Mouse (Mus musculus) fat pad, adult 2 months (tissue): ENCODE measurements around the gene Rab11b.

Source experiments
- DNase-seq: peaks from one replicate; pipeline ENCODE4 v3.0.0-alpha.2; 2011; ENCODE audit warnings: low read depth, low spot score; ENCODE audit errors: extremely low read depth

Gene Rab11b

GRCm38 (mm10) chr17:33760255-33761165, at the start of gene Rab11b:
Gene Rab11b, minus strand, starts transcription at chr17:33760530.
- peak; percentile 99 for DNase-seq

DNA sequence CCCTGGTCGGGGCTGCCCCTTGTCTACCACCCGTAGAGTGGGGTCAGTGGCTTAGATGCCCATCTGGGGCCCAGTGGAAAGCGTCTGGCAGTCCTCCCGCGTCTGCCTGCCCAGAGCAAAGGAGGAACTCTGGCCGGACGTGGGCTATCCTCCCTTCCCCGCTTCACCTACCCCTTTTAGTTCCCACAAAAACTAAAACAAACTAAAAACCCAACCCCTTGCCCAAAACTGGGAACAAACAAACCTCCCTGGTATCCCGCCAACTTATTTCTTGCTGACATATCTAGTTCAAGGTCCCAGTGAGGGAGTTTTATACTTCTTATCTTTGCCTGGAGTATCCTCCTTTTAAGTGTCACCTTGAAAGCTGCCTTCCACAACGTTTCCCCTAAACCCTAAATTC, 47.9 kb upstream of the Rab11b start:
- no peak for DNase-seq

DNA sequence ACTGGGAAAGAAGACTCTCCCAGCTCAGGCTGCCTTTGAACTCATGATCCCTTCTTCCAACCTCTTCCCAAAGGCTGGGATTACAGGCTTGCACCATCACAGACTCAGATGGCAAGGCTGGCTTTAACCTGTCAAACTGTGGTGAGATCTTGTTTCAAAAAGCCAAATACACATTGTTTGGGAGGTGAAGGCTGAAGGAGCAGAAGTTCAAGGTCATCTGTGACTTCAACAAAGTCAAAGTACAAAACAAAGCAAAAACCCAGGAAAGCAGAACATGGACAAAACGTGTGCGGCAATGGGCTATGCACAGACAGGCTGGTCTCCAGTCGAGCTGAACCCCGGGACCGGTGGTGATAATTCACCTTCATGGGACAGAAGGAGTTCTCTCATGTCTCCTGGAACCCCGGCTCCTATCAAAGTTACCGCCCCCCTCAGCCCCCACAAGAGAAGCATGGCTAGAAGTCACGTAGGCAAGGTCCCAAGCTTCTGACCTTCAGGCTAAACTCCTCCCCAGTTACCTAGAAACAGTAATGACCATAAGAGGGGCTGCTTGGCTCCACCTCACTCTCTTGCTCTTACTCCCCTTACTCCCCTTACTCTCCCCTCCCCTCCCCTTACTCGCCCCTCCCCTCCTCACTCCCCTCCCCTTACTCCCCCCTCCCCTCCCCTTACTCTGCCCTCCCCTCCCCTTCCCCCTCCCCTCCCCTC, 47.0 kb upstream of the Rab11b start:
- DNase-seq: no peak

DNA sequence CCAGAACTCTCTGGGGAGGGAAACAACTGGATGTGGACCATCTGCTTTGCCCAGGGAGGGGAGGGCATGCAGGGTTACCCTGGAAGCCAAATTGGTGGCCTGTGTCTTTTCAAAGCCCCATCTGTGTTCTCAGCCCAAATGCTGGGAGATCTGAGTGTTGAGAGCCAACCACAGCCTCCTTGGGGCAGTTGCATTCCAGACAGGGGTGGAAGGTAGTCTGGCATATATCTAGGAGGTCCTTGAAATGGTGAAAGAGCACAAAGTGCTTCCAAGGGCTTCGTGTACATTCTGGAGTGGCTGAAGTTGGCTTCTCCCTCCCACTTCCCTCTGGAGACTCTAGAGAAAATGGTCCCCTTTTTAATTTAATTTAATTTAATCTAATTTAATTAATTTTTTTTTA, 44.4 kb upstream of the Rab11b start:
- no peak for DNase-seq

GRCm38 (mm10) chr17:33804205-33804604, 43.9 kb upstream of the Rab11b start:
- no peak for DNase-seq

DNA sequence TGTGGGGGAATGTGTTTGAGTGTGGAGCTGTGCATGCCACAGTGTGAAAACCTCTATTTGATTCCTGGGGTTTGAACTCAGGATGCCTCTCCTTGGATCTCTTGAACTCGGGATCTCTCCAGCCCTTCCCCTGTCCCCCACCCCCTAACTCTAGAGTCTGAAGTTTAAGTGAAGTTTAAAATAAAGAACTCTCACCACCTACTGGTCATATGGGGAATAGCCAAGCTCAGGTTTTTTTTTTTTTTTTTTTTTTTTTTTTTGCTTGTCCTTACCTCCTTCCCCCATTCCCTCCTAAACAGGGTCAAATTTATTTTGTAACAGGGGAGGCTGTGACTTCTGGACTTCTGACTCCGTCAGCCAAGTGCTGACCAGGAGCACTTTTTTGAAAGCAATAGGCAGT, 41.9 kb upstream of the Rab11b start:
- DNase-seq: no peak

GRCm38 (mm10) chr17:33799277-33799676, 38.9 kb upstream of the Rab11b start:
- DNase-seq: no peak

DNA sequence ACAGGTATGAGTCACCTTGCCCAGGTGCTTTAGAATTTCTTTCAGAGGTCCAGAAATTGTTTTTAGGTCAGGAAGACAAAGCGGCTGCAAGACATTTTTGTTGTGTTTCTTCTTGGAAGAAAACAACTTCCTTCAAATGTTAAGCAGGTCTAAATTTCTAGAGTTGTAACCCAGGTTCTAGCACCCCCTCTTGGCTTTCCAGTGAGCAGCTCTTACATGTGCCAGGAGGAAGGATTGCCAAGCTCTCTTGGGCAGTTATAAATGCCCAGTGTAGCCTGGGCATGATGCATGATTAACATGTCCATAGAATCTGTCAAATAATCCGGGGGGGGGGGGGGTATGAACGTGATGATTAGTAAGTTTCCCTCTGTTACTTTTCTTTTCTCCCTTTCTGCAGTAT, 38.0 kb upstream of the Rab11b start:
- no peak for DNase-seq

DNA sequence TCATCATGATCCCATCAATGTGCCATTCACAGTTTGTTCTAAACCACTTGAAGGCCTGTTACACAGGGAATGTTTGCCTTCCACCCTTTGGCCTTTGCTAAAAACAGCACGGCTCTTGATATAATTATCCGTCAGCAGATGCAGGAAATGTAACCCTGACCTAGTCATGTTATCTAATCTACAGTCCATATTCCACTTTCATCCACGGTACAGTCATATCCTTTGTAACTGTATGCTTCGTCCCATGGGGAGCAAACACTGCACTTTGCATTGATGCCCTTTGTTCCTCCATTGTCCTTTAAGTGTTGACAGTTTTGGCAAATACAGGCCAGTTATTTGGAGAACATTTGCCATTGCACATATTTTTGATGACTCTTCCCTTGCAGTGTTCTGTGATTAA, 28.4 kb upstream of the Rab11b start:
- no peak for DNase-seq

DNA sequence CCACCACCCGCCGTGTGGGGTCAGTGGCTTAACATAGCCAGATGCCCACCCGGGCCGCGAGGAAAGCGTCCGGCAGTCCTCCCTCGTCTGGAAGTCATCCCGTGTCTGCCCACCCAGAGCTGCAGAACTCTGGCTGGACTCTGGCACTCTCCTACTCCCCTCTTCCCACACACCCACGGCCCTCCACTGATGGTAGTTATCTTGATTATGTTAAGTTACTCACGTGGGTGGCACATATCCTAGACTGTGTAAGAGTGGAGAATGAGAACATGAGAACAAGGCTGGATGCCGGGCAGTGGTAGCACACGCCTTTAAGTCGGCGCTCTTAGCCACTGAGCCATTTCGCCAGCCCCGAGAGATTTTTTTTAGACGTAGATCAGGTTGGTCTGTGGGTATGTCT, 26.0 kb upstream of the Rab11b start:
- DNase-seq: no peak

DNA sequence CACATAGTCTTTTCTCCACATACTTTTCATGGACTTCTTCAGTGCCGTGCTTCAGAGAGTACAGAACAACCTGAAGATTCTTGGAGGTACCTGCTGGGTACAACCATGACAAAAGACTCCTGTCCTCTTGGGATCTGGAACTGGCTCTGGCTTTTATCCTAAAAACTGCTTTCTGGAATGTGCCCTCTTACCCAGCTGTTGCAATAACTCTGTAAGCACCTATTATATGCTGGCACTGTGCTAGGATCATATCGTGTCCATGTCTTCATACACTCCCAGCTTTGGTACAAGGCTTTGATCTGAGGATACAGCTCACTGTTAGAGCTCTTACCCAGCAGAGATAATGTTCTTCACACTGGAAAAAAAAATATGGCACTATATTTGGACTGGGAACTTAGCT, 24.6 kb upstream of the Rab11b start:
- DNase-seq: peak; percentile 71

DNA sequence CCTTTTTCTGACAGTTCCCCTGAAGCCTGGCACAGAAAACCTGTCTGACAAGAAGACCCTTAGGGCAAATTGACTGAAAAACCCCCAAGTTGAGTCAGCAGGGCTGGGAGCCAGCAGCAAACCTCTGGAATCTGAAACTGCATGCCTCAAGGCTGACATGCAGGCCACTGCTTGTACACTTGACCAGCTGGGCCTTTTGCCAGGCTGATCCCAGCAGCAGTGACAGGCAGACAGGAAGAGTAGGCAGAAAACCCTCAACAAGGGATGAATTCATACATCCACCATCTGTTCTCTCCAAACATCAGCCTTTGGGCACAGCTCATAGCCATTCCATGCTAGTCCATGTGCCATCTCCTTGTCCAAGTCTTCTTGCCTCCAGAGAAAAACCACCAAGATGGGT, 23.1 kb upstream of the Rab11b start:
- peak; percentile 93 for DNase-seq

DNA sequence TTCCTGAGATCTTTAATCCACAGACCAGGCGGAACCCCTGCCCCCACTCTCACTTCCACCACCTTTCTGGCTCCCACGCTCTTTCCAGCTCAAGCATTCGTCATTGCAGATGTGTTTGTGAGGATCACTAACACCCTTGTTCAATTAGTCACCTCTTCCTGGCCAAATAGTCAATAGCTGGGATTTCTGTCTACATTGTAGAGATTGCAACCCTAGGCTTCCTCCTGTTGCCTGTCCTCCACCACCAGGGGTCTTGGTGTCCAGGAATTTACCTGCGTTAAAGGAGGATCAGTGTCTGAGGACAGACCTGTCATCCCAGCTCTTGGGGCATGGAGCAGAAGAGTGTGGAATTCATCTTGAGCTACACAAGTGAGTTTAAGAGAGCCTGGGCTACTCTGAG, 21.7 kb upstream of the Rab11b start:
- DNase-seq: no peak

GRCm38 (mm10) chr17:33781124-33781977, 21.0 kb upstream of the Rab11b start, which contains the start of gene Angptl4:
Gene Angptl4, minus strand, starts transcription at chr17:33781830.
- DNase-seq: no peak

DNA sequence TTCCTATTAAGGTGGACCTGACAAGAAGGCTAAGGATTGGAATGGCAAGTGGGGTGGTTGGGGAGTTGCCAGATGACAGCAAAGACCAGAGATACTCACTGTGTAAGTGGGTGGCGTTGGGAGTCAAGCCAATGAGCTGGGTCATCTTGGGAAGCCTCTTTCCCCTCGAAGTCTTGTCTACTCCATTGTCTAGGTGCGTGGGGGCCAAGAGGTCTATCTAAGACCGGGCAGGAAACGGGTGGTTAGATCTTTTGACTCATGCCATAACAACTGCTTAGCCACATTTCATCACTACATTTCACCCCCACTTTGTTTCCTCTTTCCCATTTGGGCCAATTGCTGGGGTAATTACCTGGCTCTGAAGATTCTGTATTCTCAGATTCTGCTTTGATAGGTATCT, 20.1 kb upstream of the Rab11b start:
- peak; percentile 72 for DNase-seq

DNA sequence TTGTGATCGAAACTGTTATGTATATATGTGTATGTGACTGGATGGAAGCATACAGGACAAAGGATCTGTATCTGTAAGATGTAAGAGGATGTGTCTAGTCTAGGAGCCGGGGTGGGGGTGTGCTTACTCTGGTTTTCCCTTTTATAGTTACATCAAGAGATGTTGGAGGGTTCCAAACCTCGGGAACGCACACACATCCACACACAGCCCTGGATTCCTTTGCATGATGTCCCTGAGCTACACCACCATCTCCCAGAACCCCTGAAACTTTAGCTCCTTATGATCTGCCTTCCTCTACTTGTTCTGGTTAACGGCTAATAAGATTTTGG, 19.6 kb upstream of the Rab11b start:
- DNase-seq: no peak

- peak; percentile 90 for DNase-seq
These were observed 19.1 kb upstream of the Rab11b start for GRCm38 (mm10) chr17:33779271-33779966.

DNA sequence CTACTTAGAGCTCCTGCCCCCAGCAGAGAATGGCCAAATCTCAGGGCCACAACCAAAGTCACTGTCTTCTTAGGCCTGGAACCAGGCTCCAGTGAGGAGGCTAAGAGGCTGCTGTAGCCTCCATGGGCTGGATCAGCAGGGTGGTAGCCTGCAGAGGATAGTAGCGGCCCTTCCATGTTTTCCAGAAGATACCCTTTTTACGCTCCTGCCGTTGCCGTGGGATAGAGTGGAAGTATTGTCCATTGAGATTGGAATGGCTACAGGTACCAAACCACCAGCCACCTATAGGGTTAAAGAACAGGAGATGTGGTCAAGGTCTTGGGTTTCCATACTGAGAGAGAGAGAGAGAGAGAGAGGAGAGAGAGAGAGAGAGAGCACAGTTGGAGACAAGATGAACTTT, 15.0 kb upstream of the Rab11b start:
- no peak for DNase-seq

DNA sequence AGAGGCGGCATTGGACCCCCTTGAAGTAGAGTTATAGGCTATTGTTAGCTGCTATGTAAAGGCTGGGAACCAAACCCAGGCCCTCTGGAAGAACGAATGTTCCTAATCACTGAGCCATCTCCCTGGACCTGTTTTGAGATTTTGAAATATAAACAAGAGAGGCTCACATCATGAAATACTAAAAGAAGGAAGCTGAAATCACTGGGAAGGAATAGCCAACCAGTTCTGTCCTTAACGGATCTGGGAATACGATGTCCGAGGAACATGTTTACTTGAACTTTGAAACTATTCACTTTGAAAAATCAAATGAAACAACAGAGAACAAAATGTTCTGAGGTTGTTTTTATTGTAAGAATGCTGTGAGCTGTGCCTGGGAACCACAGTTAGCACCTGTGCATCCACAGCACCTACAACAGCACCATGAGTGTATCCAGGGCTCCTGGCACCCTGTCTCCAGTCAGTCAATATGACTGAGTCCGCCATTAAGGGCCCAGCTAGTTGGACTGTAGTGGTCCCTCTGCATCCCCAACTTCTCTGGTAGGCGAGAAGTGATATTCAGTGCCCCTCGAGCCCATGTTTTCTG, 14.3 kb upstream of the Rab11b start:
- DNase-seq: no peak

DNA sequence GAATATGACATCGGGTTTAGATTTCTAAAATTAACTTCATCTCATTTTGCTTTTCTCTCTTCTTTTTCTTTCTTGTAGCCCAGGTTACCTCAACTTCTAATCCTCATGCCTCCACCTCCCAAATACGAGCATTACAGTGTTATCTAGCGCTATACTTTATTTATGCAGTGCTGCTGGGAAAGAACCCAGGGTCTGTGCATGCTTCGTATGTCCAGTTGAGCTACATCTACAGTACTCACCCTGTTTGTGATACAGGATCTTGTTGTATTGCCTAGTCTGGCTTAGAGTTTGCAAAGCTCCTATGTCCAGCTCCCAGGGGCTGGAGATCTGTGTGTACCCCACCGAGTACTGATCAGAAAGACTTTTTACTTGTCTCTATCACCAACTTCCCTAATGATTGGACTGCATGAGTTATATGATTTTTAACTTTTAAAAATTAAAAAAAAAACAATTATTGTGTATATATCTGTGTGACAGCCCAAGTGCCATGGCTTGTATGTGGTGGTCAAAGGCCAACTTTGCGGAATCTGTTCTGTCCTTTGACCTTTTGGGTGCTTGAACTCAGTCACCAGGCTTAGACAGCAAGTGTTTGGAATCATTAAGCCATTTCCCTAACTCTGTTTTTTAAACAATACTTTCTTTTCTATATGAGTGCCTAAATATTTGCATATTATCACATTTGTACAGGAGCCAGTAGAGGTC, 13.7 kb upstream of the Rab11b start:
- DNase-seq: no peak
